Mouse (Mus musculus) E14TG2a.4 (cell line): ENCODE measurements around the gene Ptprn2.
"Not testable (repeated sequence)": the region's sequence is repeated elsewhere in the genome, so short reads cannot be mapped to it uniquely, and the experiment has no call there.

Experiments
- H3K27me3 ChIP-seq: 2 replicates; pipeline ENCODE4 v1.6.1; 2014; ENCODE audit warnings: low read length, control low read depth; ENCODE audit not compliant: insufficient read depth
- H3K36me3 ChIP-seq: 2 replicates; pipeline ENCODE4 v1.6.1; 2014; ENCODE audit warnings: low read length, control low read depth; ENCODE audit not compliant: insufficient read depth
- H3K4me1 ChIP-seq: replicated peaks from 2 replicates; pipeline ENCODE4 v1.6.1; 2014; ENCODE audit warnings: low read depth, low read length, control low read depth
- H3K4me3 ChIP-seq: replicated peaks from 2 replicates; pipeline ENCODE4 v1.5.1; 2014; ENCODE audit warnings: mild to moderate bottlenecking, low read length
- H3K9me3 ChIP-seq: 2 replicates; pipeline ENCODE4 v1.6.1; 2014; ENCODE audit warnings: low read length, control low read depth
- CTCF ChIP-seq: conservative IDR thresholded peaks from 2 replicates; pipeline ENCODE4 v1.5.1; 2014; ENCODE audit warnings: low read length
- NANOG ChIP-seq: IDR thresholded peaks from 2 replicates; pipeline ENCODE4 v1.6.1; 2014; ENCODE audit warnings: borderline replicate concordance, low read length, mixed read lengths
- POU5F1 ChIP-seq: IDR thresholded peaks from 2 replicates; pipeline ENCODE4 v1.6.1; 2014; ENCODE audit warnings: low read length, borderline replicate concordance

Ptprn2 gene

GRCm38 (mm10) chr12:116567170-116567569 is 81.7 kb downstream of the Ptprn2 start:
- Histone ChIP-seq H3K4me1 (no peaks in the 10 kb centered on the region), H3K36me3 (no peaks in the 10 kb centered on the region), H3K27me3 (no peaks in the 10 kb centered on the region), H3K9me3 (no peaks in the 10 kb centered on the region), H3K4me3 (no peak overlapping the region)
- no peak for TF ChIP-seq NANOG
- TF ChIP-seq POU5F1: no peak
- TF ChIP-seq CTCF: no peak

- no peaks in the 10 kb centered on the region for H3K36me3 ChIP-seq
Measured at GRCm38 (mm10) chr12:116569568-116569967, 84.0 kb downstream of the Ptprn2 start.

GRCm38 (mm10) chr12:116574102-116574501 is 88.6 kb downstream of the Ptprn2 start:
- H3K36me3 ChIP-seq: no peaks in the 10 kb centered on the region
- no peak for TF ChIP-seq POU5F1
- no peak for TF ChIP-seq NANOG
- no peak for TF ChIP-seq CTCF
- H3K4me1 ChIP-seq: no peaks in the 10 kb centered on the region
- H3K4me3 ChIP-seq: no peak overlapping the region
- H3K27me3 ChIP-seq: peaks cover 3% of the 10 kb centered on the region; the same call in 1 of the 2 replicates
- no peaks in the 10 kb centered on the region for H3K9me3 ChIP-seq

More at GRCm38 (mm10) chr12:116569568-116569967, 84.0 kb downstream of the Ptprn2 start:
- H3K9me3 ChIP-seq: no peaks in the 10 kb centered on the region
- TF ChIP-seq NANOG (no peak), CTCF (no peak), POU5F1 (no peak)
- H3K4me1 ChIP-seq: no peaks in the 10 kb centered on the region
- H3K4me3 ChIP-seq: no peak overlapping the region
- H3K27me3 ChIP-seq: peaks cover 1% of the 10 kb centered on the region; the same call in 1 of the 2 replicates

- H3K4me3 ChIP-seq: no peak overlapping the region
- H3K9me3 ChIP-seq: no peaks in the 10 kb centered on the region
- no peaks in the 10 kb centered on the region for H3K4me1 ChIP-seq
- TF ChIP-seq POU5F1 (no peak), CTCF (no peak), NANOG (no peak)
- no peaks in the 10 kb centered on the region for H3K36me3 ChIP-seq
- peaks cover 4% of the 10 kb centered on the region; the same call in 1 of the 2 replicates for H3K27me3 ChIP-seq
Measured at GRCm38 (mm10) chr12:116574720-116575119, 89.2 kb downstream of the Ptprn2 start.

- H3K9me3 ChIP-seq, H3K4me3 ChIP-seq, H3K36me3 ChIP-seq, H3K27me3 ChIP-seq: not testable (repeated sequence)
- H3K4me1 ChIP-seq: peaks cover 19% of the 10 kb centered on the region
Measured at GRCm38 (mm10) chr12:116577917-116578316, 92.4 kb downstream of the Ptprn2 start.

- Histone ChIP-seq H3K4me3 (no peak overlapping the region), H3K4me1 (peaks cover 23% of the 10 kb centered on the region), H3K36me3 (no peaks in the 10 kb centered on the region), H3K9me3 (no peaks in the 10 kb centered on the region), H3K27me3 (0 out of 2 replicates have a peak, but pooled peaks cover 6% of the 10 kb centered on the region)
- TF ChIP-seq POU5F1 (no peak), CTCF (no peak), NANOG (no peak)
Measured at GRCm38 (mm10) chr12:116580827-116581544, 95.5 kb downstream of the Ptprn2 start.

- peaks cover 23% of the 10 kb centered on the region for H3K4me1 ChIP-seq
- H3K36me3 ChIP-seq: no peaks in the 10 kb centered on the region
- no peaks in the 10 kb centered on the region for H3K9me3 ChIP-seq
- TF ChIP-seq POU5F1 (no peak), CTCF (no peak), NANOG (no peak)
- H3K4me3 ChIP-seq: no peak overlapping the region
- H3K27me3 ChIP-seq: 0 out of 2 replicates have a peak, but pooled peaks cover 6% of the 10 kb centered on the region
Measured at GRCm38 (mm10) chr12:116581864-116582263, 96.3 kb downstream of the Ptprn2 start.

GRCm38 (mm10) chr12:116582829-116583228 is 97.3 kb downstream of the Ptprn2 start:
- Histone ChIP-seq H3K4me1 (peaks cover 23% of the 10 kb centered on the region), H3K4me3 (no peak overlapping the region), H3K27me3 (0 out of 2 replicates have a peak, but pooled peaks cover 6% of the 10 kb centered on the region), H3K36me3 (no peaks in the 10 kb centered on the region), H3K9me3 (no peaks in the 10 kb centered on the region)
- TF ChIP-seq CTCF (no peak), POU5F1 (no peak), NANOG (no peak)

- TF ChIP-seq NANOG (no peak), POU5F1 (no peak), CTCF (no peak)
- H3K4me1 ChIP-seq: peaks cover 23% of the 10 kb centered on the region
- no peak overlapping the region for H3K4me3 ChIP-seq
- H3K36me3 ChIP-seq: no peaks in the 10 kb centered on the region
- H3K9me3 ChIP-seq: no peaks in the 10 kb centered on the region
- H3K27me3 ChIP-seq: 0 out of 2 replicates have a peak, but pooled peaks cover 2% of the 10 kb centered on the region
Measured at GRCm38 (mm10) chr12:116585001-116585400, 99.5 kb downstream of the Ptprn2 start.
